Mouse (Mus musculus) myocyte (in vitro differentiated cells): ENCODE results near the gene Olfr1446.

Experiments used
- CEBPB ChIP-seq: IDR thresholded peaks from 2 replicates; pipeline ENCODE4 v1.6.1; 2011; ENCODE audit warnings: mild to moderate bottlenecking, moderate library complexity; ENCODE audit not compliant: poor library complexity, insufficient read depth, severe bottlenecking
- E2F4 ChIP-seq: IDR thresholded peaks from one replicate; pipeline ENCODE4 v1.6.1; 2011; ENCODE audit warnings: mild to moderate bottlenecking, control low read depth, moderate library complexity; ENCODE audit not compliant: insufficient read depth
- MYOG ChIP-seq, 3 experiments: IDR thresholded peaks; one replicate each; pipeline ENCODE4 v1.6.1; 2011; ENCODE audit warnings: control low read depth in 2 of 3, low read depth in 2 of 3, mild to moderate bottlenecking in 2 of 3; ENCODE audit not compliant: insufficient read length in 2 of 3, control insufficient read depth in 1 of 3, insufficient read depth in 1 of 3
- POLR2A ChIP-seq: IDR thresholded peaks from one replicate; pipeline ENCODE4 v1.6.1; 2011; ENCODE audit warnings: low read depth, mild to moderate bottlenecking, control low read depth, moderate library complexity; ENCODE audit not compliant: insufficient read length
- POLR2AphosphoS2 ChIP-seq: IDR thresholded peaks from one replicate; pipeline ENCODE4 v1.6.1; 2011; ENCODE audit warnings: low read depth, control low read depth; ENCODE audit not compliant: insufficient read length
- REST ChIP-seq: IDR thresholded peaks from one replicate; pipeline ENCODE4 v1.6.1; 2011; ENCODE audit warnings: mild to moderate bottlenecking, control low read depth, moderate library complexity; ENCODE audit not compliant: insufficient read depth, insufficient read length
- TCF12 ChIP-seq: IDR thresholded peaks from one replicate; pipeline ENCODE4 v1.6.1; 2011; ENCODE audit warnings: mild to moderate bottlenecking, control low read depth; ENCODE audit not compliant: poor library complexity, insufficient read depth, severe bottlenecking
- TCF3 ChIP-seq: IDR thresholded peaks from one replicate; pipeline ENCODE4 v1.6.1; 2011; ENCODE audit warnings: low read depth, control low read depth; ENCODE audit not compliant: insufficient read length
- USF1 ChIP-seq: IDR thresholded peaks from one replicate; pipeline ENCODE4 v1.6.1; 2011; ENCODE audit warnings: low read depth, mild to moderate bottlenecking, control low read depth, moderate library complexity

- TF ChIP-seq POLR2A (no peak), TCF12 (no peak), E2F4 (no peak), USF1 (no peak), CEBPB (no peak), REST (no peak), POLR2AphosphoS2 (no peak), MYOG (IDR thresholded peaks at IDR 0.05; ENCODE audit: control insufficient read depth in 1 of 3, insufficient read depth in 1 of 3, insufficient read length in 2 of 3, low read depth in 2 of 3) (no peak), TCF3 (no peak)
These were observed at the start of gene Olfr1446 for GRCm38 (mm10) chr19:12893424-12893823.
